Mouse (Mus musculus) v-Abl transformed pro-B cells (cell line): ENCODE data around the gene Syne2.

Experiments
- in situ Hi-C, 2 experiments: fragments of 400-800 bp; cut with MboI; formaldehyde crosslinking; loops; one replicate each; pipeline ENCODE4 v1.15.1; 2025; ENCODE audit not compliant: unreplicated experiment in 2 of 2

Syne2 gene

GRCm38 (mm10) chr12:75860843-75861242 is 42.9 kb downstream of the Syne2 start:
- in situ Hi-C loops, result no loop called here

DNA sequence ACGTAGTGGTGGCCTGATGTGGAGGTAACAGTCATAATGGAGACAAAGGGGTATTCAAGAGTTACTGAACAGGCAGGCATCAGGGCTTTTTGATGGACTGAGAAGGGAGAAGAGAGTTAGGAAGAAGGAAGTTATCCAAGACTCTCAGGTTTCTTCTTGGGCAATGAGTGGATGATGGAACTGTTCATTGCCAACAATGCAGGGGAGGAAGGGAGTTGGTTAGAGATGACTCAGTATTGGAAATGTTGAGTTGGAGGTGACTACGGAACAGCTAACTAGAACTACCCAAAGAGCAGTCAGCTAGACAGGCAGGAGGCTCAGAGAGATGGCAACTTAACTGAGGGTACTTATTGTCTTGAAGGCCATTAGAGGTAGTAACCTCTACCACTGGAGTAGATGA is 47.2 kb downstream of the Syne2 start:
- in situ Hi-C loops, result no loop called here

- in situ Hi-C loops, result no loop called here
These were observed 48.8 kb downstream of the Syne2 start for GRCm38 (mm10) chr12:75866419-75867373.

GRCm38 (mm10) chr12:75873546-75874235 is 55.8 kb downstream of the Syne2 start:
- in situ Hi-C loops, result no loop called here

DNA sequence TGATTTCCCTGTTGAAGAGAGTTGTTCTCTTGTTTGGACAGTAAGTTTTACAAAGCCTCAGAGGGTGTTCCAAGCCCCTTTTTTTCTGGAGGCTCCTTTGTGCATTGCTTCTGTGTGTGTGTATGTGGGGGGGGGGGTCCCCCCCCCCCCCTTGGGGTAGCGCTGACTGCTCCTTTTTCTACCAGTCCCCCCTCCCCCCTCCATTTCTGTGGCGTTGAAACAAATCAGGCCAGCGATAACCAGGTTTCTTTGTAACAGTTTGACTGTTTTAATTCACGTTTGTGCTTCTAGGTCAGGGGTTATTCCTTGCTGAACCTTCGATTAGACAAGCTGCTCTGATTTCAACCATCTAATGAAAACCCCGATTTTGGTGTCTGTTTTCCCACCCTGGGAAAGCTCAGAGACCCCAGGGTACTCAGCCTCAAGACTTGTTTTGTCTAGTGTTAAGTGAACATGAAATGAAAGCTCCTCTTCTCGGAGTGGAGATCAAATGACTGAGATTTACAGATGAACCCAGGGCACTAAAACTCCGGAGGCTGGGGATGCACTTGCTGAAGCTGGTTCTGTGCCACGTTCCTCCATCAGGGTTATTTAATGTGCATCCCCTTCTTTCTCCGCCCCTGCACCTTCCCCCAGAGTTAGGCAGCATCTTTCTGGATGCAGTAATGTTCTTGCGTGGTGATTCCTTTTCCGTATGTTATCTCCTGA is 56.5 kb downstream of the Syne2 start:
- in situ Hi-C loops, result no loop called here

GRCm38 (mm10) chr12:75879636-75880317 is 61.8 kb downstream of the Syne2 start:
- in situ Hi-C loops, result no loop called here

- in situ Hi-C loops, result no loop called here
These were observed 63.6 kb downstream of the Syne2 start for GRCm38 (mm10) chr12:75881554-75881953.

- in situ Hi-C loops, result loop anchor here in 1 of 2 experiments (5.0 kb wide), 1 partner anchor 89 kb away; no protein-coding TSS in a partner anchor
These were observed 68.2 kb downstream of the Syne2 start for GRCm38 (mm10) chr12:75886161-75886560.

DNA sequence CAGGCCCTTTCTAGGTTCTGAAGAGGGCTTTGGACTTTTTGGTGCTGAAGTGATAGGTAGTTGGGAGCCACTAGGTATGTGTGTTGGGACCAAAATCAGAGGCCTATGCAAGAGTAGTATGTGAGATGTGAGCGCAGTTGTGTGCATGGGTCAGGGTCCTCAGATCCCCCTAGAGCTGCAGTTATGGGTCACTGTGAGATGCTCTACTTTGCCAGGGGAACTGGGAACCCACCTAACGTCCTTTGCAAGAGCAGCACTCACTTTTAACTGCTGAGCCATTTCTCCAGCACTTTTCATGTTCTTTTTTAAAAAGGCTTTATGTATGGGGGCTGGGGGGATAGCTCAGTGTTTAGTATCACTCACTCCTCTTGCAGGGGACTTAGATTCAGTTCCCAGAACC is 69.0 kb downstream of the Syne2 start:
- in situ Hi-C loops, result loop anchor here in 1 of 2 experiments (5.0 kb wide), 1 partner anchor 90 kb away; no protein-coding TSS in a partner anchor

- in situ Hi-C loops, result loop anchor here in 1 of 2 experiments (5.0 kb wide), 1 partner anchor 91 kb away; no protein-coding TSS in a partner anchor
These were observed 70.8 kb downstream of the Syne2 start for GRCm38 (mm10) chr12:75888721-75889120.

GRCm38 (mm10) chr12:75891206-75891605 is 73.3 kb downstream of the Syne2 start:
- in situ Hi-C loops, result no loop called here

- in situ Hi-C loops, result no loop called here
These were observed 75.5 kb downstream of the Syne2 start for GRCm38 (mm10) chr12:75893392-75893791.

- in situ Hi-C loops, result no loop called here
These were observed 76.5 kb downstream of the Syne2 start for GRCm38 (mm10) chr12:75894316-75894997.

DNA sequence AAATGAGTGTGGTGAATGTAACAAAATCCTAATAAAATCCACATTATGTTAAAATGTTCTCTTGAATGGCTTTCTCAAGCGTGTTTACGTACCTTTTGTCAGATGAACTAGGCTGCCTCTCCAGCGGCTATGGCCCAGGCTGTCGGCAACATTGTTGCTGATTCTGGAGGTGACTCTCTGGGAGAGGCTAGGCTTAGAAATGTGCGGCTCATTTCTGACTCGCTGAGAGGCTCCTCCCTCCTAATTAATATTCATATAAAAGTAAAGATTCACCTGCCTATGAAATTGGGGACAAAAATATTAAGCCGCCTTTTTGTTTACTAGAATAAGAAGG is 77.0 kb downstream of the Syne2 start:
- in situ Hi-C loops, result no loop called here

DNA sequence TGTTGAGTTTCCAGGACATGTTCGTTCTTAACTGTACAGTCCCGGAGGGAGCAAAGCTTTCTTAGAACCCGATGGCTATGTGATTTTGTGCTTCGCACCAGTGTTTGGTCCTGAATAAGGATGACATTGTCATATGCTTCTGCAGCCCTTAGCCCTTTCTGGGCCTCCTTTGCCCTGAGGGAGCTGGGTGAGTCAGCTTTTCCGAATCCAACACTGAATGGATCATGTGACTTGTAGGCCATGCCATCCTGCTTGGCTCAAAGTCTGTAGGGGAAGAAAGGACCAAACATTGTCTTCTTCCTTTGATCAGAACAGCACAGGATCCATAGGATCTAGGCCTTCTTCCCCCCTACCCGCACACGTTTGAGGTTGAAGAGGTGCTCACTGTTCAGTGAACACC is 79.9 kb downstream of the Syne2 start:
- in situ Hi-C loops, result no loop called here

- in situ Hi-C loops, result no loop called here
These were observed 83.8 kb downstream of the Syne2 start for GRCm38 (mm10) chr12:75901721-75902120.

DNA sequence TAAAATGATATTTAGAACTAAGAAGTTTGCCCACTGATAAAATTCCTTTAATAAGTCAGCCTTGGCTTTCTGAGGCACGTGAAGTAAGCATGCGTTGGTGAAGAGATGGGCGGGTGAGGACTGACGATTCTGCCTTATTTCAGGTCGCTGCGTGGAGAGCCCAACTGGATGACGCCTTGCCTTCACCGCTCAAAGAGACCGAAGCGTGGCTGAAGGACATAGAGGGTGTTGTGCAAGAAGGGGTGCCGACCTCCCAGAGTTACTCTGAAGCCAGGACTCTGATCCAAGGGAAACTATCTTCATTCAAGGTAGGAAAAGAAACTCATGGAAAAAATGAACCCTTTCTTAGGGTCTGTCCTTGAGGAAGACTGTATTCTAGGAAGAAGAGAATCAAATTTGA is 86.1 kb downstream of the Syne2 start:
- in situ Hi-C loops, result no loop called here

- in situ Hi-C loops, result no loop called here
These were observed 87.4 kb downstream of the Syne2 start for GRCm38 (mm10) chr12:75905304-75905703.

- in situ Hi-C loops, result no loop called here
These were observed 90.5 kb downstream of the Syne2 start for GRCm38 (mm10) chr12:75908466-75908865.

DNA sequence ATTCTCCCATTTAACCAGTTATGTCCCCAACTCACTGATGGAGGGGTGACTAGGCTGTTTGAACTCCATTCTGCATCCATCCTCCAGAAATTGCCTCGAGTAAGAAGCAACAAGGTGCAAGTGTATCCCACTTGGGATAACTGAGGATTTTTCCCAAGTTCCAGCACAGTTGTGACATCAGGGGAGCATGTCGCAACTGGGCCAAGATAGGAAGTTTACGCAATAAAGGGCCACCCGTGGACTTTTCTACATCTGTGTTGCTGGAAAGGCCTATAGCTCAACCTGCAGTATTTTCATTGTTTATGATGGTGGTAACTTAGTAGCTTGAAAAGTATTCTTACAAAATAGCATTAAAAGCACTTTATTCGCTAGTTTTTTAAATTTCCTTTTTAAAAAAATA is 97.8 kb downstream of the Syne2 start:
- in situ Hi-C loops, result no loop called here
